ENCODE assay signal across 10 mouse cellular contexts in genomic region chr9:57902132-57902531, GRCm38 (mm10). TPM values are rescaled to one million over a fixed set of nuclear protein-coding genes. Genes with fewer than 3 reads are reported as not detected.
DNase-seq lines count a peak whose midpoint lies in the region; ATAC-seq lines count a peak whose summit lies in the region.
"Had no signal": no experiment of that assay in that cellular context is flagged by ENCODE, and none has a peak within 500 bp of the region (broad histone marks: within the 10 kb centered on the region; RNA-seq: fewer than 3 reads in every experiment).

No protein-coding gene starts in this region.

- H3K36me3 ChIP-seq in forebrain, embryonic 13.5 days (ENCODE audit: poor library complexity, severe bottlenecking), result no peaks in the 10 kb centered on the region
- H3K36me3 ChIP-seq in midbrain, embryonic 14.5 days (ENCODE audit: control insufficient read depth, insufficient read depth, low read length), result no peaks in the 10 kb centered on the region

- DNase-seq in right cerebral cortex, adult 18-20 months, result peak; percentile 73
- DNase-seq in right cerebral cortex, postnatal 10 days (ENCODE audit: low spot score in 2 of 2), result no peak
- DNase-seq in midbrain, embryonic 14.5 days, result no peak
- no peak for DNase-seq in gastrocnemius, postnatal 25 days
- no peak for DNase-seq in layer of hippocampus, adult 8-10 months (ENCODE audit: low spot score in 2 of 2)
- DNase-seq in liver, result no peak
- DNase-seq: heart, postnatal 14 days; thymus, postnatal 4 days had no signal

- no peaks in the 10 kb centered on the region for H3K27me3 ChIP-seq in forebrain, embryonic 13.5 days
- H3K27me3 ChIP-seq in midbrain, embryonic 14.5 days (ENCODE audit: control insufficient read depth, insufficient read depth, low read length), result no peaks in the 10 kb centered on the region

- no peaks in the 10 kb centered on the region for H3K9me3 ChIP-seq in forebrain, embryonic 13.5 days (replicated peaks)
- H3K9me3 ChIP-seq in midbrain, embryonic 14.5 days (ENCODE audit: control insufficient read depth, low read length), result no peaks in the 10 kb centered on the region

- no peak overlapping the region for H3K9ac ChIP-seq in forebrain, embryonic 13.5 days
- H3K9ac ChIP-seq in midbrain, embryonic 14.5 days (replicated peaks; ENCODE audit: low read length), result 0 out of 2 replicates have a peak overlapping the region, but pooled peaks have one; percentile 32

- H3K27ac ChIP-seq in forebrain, embryonic 13.5 days, result peak overlapping the region; percentile 82
- H3K27ac ChIP-seq in midbrain, embryonic 14.5 days (replicated peaks; ENCODE audit: low read depth, low read length), result peak overlapping the region; percentile 71

- 41% methylated on average over 4 of the region's 4 CpGs for WGBS in forebrain, embryonic 13.5 days
- 65% methylated on average over 4 of the region's 4 CpGs for WGBS in midbrain, embryonic 14.5 days

- peaks cover 26% of the 10 kb centered on the region for H3K4me1 ChIP-seq in forebrain, embryonic 13.5 days
- H3K4me1 ChIP-seq in midbrain, embryonic 14.5 days (ENCODE audit: control insufficient read depth, insufficient read depth, low read length), result peaks cover 13% of the 10 kb centered on the region

- H3K4me2 ChIP-seq in forebrain, embryonic 13.5 days, result peak overlapping the region; percentile 44; the same call in 1 of the 2 replicates
- no peak overlapping the region for H3K4me2 ChIP-seq in midbrain, embryonic 14.5 days (ENCODE audit: low read length)

- no peak for ATAC-seq in forebrain, embryonic 13.5 days
- no peak for ATAC-seq in midbrain, embryonic 14.5 days (ENCODE audit: low FRiP score, low TSS enrichment)

- no peak overlapping the region for H3K4me3 ChIP-seq in forebrain, embryonic 13.5 days
- no peak overlapping the region for H3K4me3 ChIP-seq in midbrain, embryonic 14.5 days (replicated peaks; ENCODE audit: low read depth, low read length)

RNA-seq across cellular contexts. Expression of gene Ubl7, which starts 8.6 kb away (rescaled TPM):
- polyA plus RNA-seq in forebrain, embryonic 13.5 days (2015; fragmentation: Nextera tagmentation; extraction: Ambion mirVana), result 164 and 165 TPM in 2 replicates
- polyA plus RNA-seq in midbrain, embryonic 14.5 days (2014; fragmentation: Nextera tagmentation; extraction: Ambion mirVana), result 165 and 172 TPM in 2 replicates
- total RNA-seq in gastrocnemius, postnatal 25 days (2021), result 10 to 100 TPM; 62.2 to 63.6 TPM
- 100 to 1,000 TPM in 2 of 4 experiments, 10 to 100 TPM in 2; 94.6 to 102 (median 98.2) TPM for total RNA-seq in layer of hippocampus, adult 8-10 months (2022)

RNA-seq across cellular contexts. Expression of gene Sema7a, which starts 37.8 kb away (rescaled TPM):
- 1.1 and 2.2 TPM in 2 replicates for polyA plus RNA-seq in forebrain, embryonic 13.5 days (2015; fragmentation: Nextera tagmentation; extraction: Ambion mirVana)
- 3.2 and 3.7 TPM in 2 replicates for polyA plus RNA-seq in midbrain, embryonic 14.5 days (2014; fragmentation: Nextera tagmentation; extraction: Ambion mirVana)
- 1 to 10 TPM; 8.8 to 9.8 TPM for total RNA-seq in gastrocnemius, postnatal 25 days (2021)
- total RNA-seq in layer of hippocampus, adult 8-10 months (2022), result 100 to 1,000 TPM in 1 of 4 experiments, 10 to 100 TPM in 3; 91.0 to 102 (median 94.4) TPM
- total RNA-seq: megakaryocyte-erythroid progenitor cell, adult 5-6 weeks had no signal

Comparison
In these comparisons a context has a peak if more than half of its experiments do, and no peak if none do; other contexts are left out.
1. RNA of gene Sema7a, which starts 37.8 kb away (total RNA-seq): 91.0 to 102 TPM in layer of hippocampus, adult 8-10 months; 8.8 to 9.8 TPM in gastrocnemius, postnatal 25 days; every median in the first group is over 4 times any median in the second.